Mouse (Mus musculus) v-Abl transformed pro-B cells (cell line): ENCODE results near the gene Smg1.

ENCODE experiments used
- in situ Hi-C, 2 experiments: fragments of 400-800 bp; cut with MboI; formaldehyde crosslinking; loops; one replicate each; pipeline ENCODE4 v1.15.1; 2025; ENCODE audit not compliant: unreplicated experiment in 2 of 2

The Smg1 gene

GRCm38 (mm10) chr7:118160121-118160520 lies 83.3 kb downstream of the Smg1 start:
- in situ Hi-C loops: no loop called here

GRCm38 (mm10) chr7:118156461-118156860 lies 87.0 kb downstream of the Smg1 start:
- in situ Hi-C loops: loop anchor here in 1 of 2 experiments (10.0 kb wide), 1 partner anchor 138 kb away; no protein-coding TSS in a partner anchor

- in situ Hi-C loops: loop anchor here in 1 of 2 experiments (10.0 kb wide), 1 partner anchor 141 kb away; no protein-coding TSS in a partner anchor
These were observed 89.3 kb downstream of the Smg1 start for GRCm38 (mm10) chr7:118154150-118154549.

- in situ Hi-C loops: loop anchor here in 1 of 2 experiments (25.0 kb wide), 1 partner anchor 1781 kb away; no protein-coding TSS in a partner anchor
These were observed 99.9 kb downstream of the Smg1 start for GRCm38 (mm10) chr7:118143602-118144001.

GRCm38 (mm10) chr7:118143123-118143522 lies 100.3 kb downstream of the Smg1 start:
- in situ Hi-C loops: loop anchor here in 1 of 2 experiments (25.0 kb wide), 1 partner anchor 1781 kb away; no protein-coding TSS in a partner anchor

GRCm38 (mm10) chr7:118141271-118141670 lies 102.2 kb downstream of the Smg1 start:
- in situ Hi-C loops: loop anchor here in 1 of 2 experiments (25.0 kb wide), 1 partner anchor 1779 kb away; no protein-coding TSS in a partner anchor

GRCm38 (mm10) chr7:118135128-118135527 lies 108.3 kb downstream of the Smg1 start:
- in situ Hi-C loops: loop anchor here in 1 of 2 experiments (25.0 kb wide), 1 partner anchor 1773 kb away; no protein-coding TSS in a partner anchor

- in situ Hi-C loops: loop anchor here in 1 of 2 experiments (10.0 to 25.0 kb wide), 4 partner anchors 465 to 1767 kb away; partner anchors contain the start of gene Tmc5
These were observed 113.9 kb downstream of the Smg1 start, which contains the start of gene Arl6ip1 for GRCm38 (mm10) chr7:118129430-118130041. Gene Arl6ip1, minus strand, starts transcription at chr7:118129662.

GRCm38 (mm10) chr7:118128925-118129429 lies 114.5 kb downstream of the Smg1 start:
- in situ Hi-C loops: loop anchor here in 1 of 2 experiments (10.0 to 25.0 kb wide), 4 partner anchors 466 to 1767 kb away; partner anchors contain the start of gene Tmc5

GRCm38 (mm10) chr7:118126219-118126875 lies 117.1 kb downstream of the Smg1 start:
- in situ Hi-C loops: loop anchor here in 1 of 2 experiments (10.0 to 25.0 kb wide), 4 partner anchors 468 to 1764 kb away; partner anchors contain the start of gene Tmc5

- in situ Hi-C loops: loop anchor here in 1 of 2 experiments (10.0 to 25.0 kb wide), 4 partner anchors 469 to 1763 kb away; partner anchors contain the start of gene Tmc5
These were observed 117.7 kb downstream of the Smg1 start for GRCm38 (mm10) chr7:118125736-118126135.

- in situ Hi-C loops: loop anchor here (10.0 to 25.0 kb wide), 5 partner anchors 471 to 1611 kb away; partner anchors contain the start of genes Nucb2 (in 1 of the 2), Tmc5 (in 1 of the 2) and Umod (in 1 of the 2)
These were observed 119.7 kb downstream of the Smg1 start for GRCm38 (mm10) chr7:118123512-118124411.

- in situ Hi-C loops: loop anchor here (10.0 to 25.0 kb wide), 5 partner anchors 473 to 1610 kb away; partner anchors contain the start of genes Nucb2 (in 1 of the 2), Tmc5 (in 1 of the 2) and Umod (in 1 of the 2)
These were observed 121.2 kb downstream of the Smg1 start for GRCm38 (mm10) chr7:118122235-118122634.

- in situ Hi-C loops: loop anchor here (10.0 to 25.0 kb wide), 5 partner anchors 474 to 1608 kb away; partner anchors contain the start of genes Nucb2 (in 1 of the 2), Tmc5 (in 1 of the 2) and Umod (in 1 of the 2)
These were observed 122.8 kb downstream of the Smg1 start for GRCm38 (mm10) chr7:118120654-118121053.

- in situ Hi-C loops: loop anchor here (10.0 to 25.0 kb wide), 6 partner anchors 475 to 1608 kb away; partner anchors contain the start of genes Nucb2 (in 1 of the 2), Tmc5 (in 1 of the 2) and Umod (in 1 of the 2)
These were observed 123.5 kb downstream of the Smg1 start for GRCm38 (mm10) chr7:118119946-118120345.

- in situ Hi-C loops: loop anchor here (10.0 to 25.0 kb wide), 3 partner anchors 1368 to 1607 kb away; partner anchors contain the start of genes Nucb2 (in 1 of the 2) and Umod (in 1 of the 2)
These were observed 124.3 kb downstream of the Smg1 start for GRCm38 (mm10) chr7:118119142-118119541.

- in situ Hi-C loops: loop anchor here (10.0 to 25.0 kb wide), 3 partner anchors 1369 to 1606 kb away; partner anchors contain the start of genes Nucb2 (in 1 of the 2) and Umod (in 1 of the 2)
These were observed 125.0 kb downstream of the Smg1 start for GRCm38 (mm10) chr7:118118426-118118825.

GRCm38 (mm10) chr7:118117539-118118210 lies 125.8 kb downstream of the Smg1 start:
- in situ Hi-C loops: loop anchor here (10.0 to 25.0 kb wide), 3 partner anchors 1370 to 1605 kb away; partner anchors contain the start of genes Nucb2 (in 1 of the 2) and Umod (in 1 of the 2)
